Mouse (Mus musculus) erythroblast, embryonic 14.5 days (primary cell): ENCODE data around the gene Flad1. TPM values are rescaled to one million over a fixed set of nuclear protein-coding genes. Genes with fewer than 3 reads are reported as not detected.

Experiments
- H3K27me3 ChIP-seq: 2 replicates; pipeline ENCODE4 v1.6.1; 2012; ENCODE audit warnings: inconsistent platforms; ENCODE audit not compliant: control insufficient read depth
- H3K36me3 ChIP-seq: 2 replicates; pipeline ENCODE4 v1.6.1; 2012; ENCODE audit warnings: mild to moderate bottlenecking, inconsistent platforms; ENCODE audit not compliant: control insufficient read depth
- H3K4me1 ChIP-seq: 2 replicates; pipeline ENCODE4 v1.6.1; 2012; ENCODE audit warnings: inconsistent platforms; ENCODE audit not compliant: control insufficient read depth
- H3K4me3 ChIP-seq: replicated peaks from 2 replicates; pipeline ENCODE3; 2012; ENCODE audit warnings: moderate library complexity, mild to moderate bottlenecking, inconsistent platforms
- H3K9me3 ChIP-seq: 2 replicates; pipeline ENCODE4 v1.6.1; 2012; ENCODE audit warnings: low read length, inconsistent platforms, mixed read lengths; ENCODE audit not compliant: control insufficient read depth
- GATA1 ChIP-seq: IDR thresholded peaks from 2 replicates; pipeline ENCODE4 v1.6.1; 2012; ENCODE audit warnings: low read length, inconsistent platforms, mixed read lengths
- TAL1 ChIP-seq: IDR thresholded peaks from 3 replicates; pipeline ENCODE4 v1.6.1; 2012; ENCODE audit warnings: low read length, inconsistent platforms, mixed read lengths
- polyA plus RNA-seq: library from polyadenylated mRNA; stranded (reverse); fragments of >175 nt; gene quantifications from 2 replicates; pipeline ENCODE4 v1.2.3, GENCODE M21; 2012

Flad1 gene
- 1.3 and 1.6 TPM in 2 replicates for polyA plus RNA-seq

- Histone ChIP-seq H3K36me3 (peaks cover 61% of the 10 kb centered on the region), H3K4me1 (peaks cover 42% of the 10 kb centered on the region), H3K9me3 (peaks cover 3% of the 10 kb centered on the region), H3K27me3 (no peaks in the 10 kb centered on the region), H3K4me3 (peak within 1 kb of the TSS; percentile 77)
- TF ChIP-seq TAL1 (no peak), GATA1 (no peak)
Measured at GRCm38 (mm10) chr3:89411490-89412393, at the start of gene Flad1. TSS of gene Flad1 (minus strand) at chr3:89411870.

- Histone ChIP-seq H3K9me3 (no peaks in the 10 kb centered on the region), H3K27me3 (no peaks in the 10 kb centered on the region), H3K4me3 (peak overlapping the region; percentile 69), H3K36me3 (peaks cover 20% of the 10 kb centered on the region), H3K4me1 (peaks cover 46% of the 10 kb centered on the region)
- no peak for TF ChIP-seq TAL1
Measured at GRCm38 (mm10) chr3:89458965-89459807, 47.5 kb upstream of the Flad1 start.

- H3K9me3 ChIP-seq, result no peaks in the 10 kb centered on the region
- H3K4me3 ChIP-seq, result peak overlapping the region; percentile 69
- no peaks in the 10 kb centered on the region for H3K27me3 ChIP-seq
- peaks cover 46% of the 10 kb centered on the region for H3K4me1 ChIP-seq
- TF ChIP-seq GATA1, result no peak
- TF ChIP-seq TAL1, result no peak
- peaks cover 15% of the 10 kb centered on the region for H3K36me3 ChIP-seq
Measured at GRCm38 (mm10) chr3:89458372-89458964, 46.8 kb upstream of the Flad1 start.

- TF ChIP-seq GATA1 (no peak), TAL1 (no peak)
- H3K9me3 ChIP-seq, result no peaks in the 10 kb centered on the region
- H3K4me3 ChIP-seq, result no peak overlapping the region
- peaks cover 7% of the 10 kb centered on the region for H3K36me3 ChIP-seq
- no peaks in the 10 kb centered on the region for H3K27me3 ChIP-seq
- peaks cover 46% of the 10 kb centered on the region for H3K4me1 ChIP-seq
Measured at GRCm38 (mm10) chr3:89456726-89457665, 45.3 kb upstream of the Flad1 start.

GRCm38 (mm10) chr3:89455786-89456285 lies 44.2 kb upstream of the Flad1 start:
- H3K4me3 ChIP-seq, result no peak overlapping the region
- no peaks in the 10 kb centered on the region for H3K27me3 ChIP-seq
- no peak for TF ChIP-seq GATA1
- TF ChIP-seq TAL1, result no peak
- no peaks in the 10 kb centered on the region for H3K9me3 ChIP-seq
- H3K36me3 ChIP-seq, result peaks cover 2% of the 10 kb centered on the region
- peaks cover 54% of the 10 kb centered on the region for H3K4me1 ChIP-seq

- no peaks in the 10 kb centered on the region for H3K9me3 ChIP-seq
- H3K4me3 ChIP-seq, result no peak within 1 kb of the TSS
- TF ChIP-seq TAL1 (no peak), GATA1 (no peak)
- H3K4me1 ChIP-seq, result peaks cover 55% of the 10 kb centered on the region
- no peaks in the 10 kb centered on the region for H3K36me3 ChIP-seq
- no peaks in the 10 kb centered on the region for H3K27me3 ChIP-seq
Measured at GRCm38 (mm10) chr3:89454401-89455177, 42.9 kb upstream of the Flad1 start, which contains the start of gene Pmvk. TSS of gene Pmvk (plus strand) at chr3:89454541.

GRCm38 (mm10) chr3:89451916-89452315 lies 40.2 kb upstream of the Flad1 start:
- no peaks in the 10 kb centered on the region for H3K9me3 ChIP-seq
- H3K27me3 ChIP-seq, result no peaks in the 10 kb centered on the region
- TF ChIP-seq GATA1, result no peak
- TF ChIP-seq TAL1, result no peak
- no peak overlapping the region for H3K4me3 ChIP-seq
- peaks cover 44% of the 10 kb centered on the region for H3K4me1 ChIP-seq
- no peaks in the 10 kb centered on the region for H3K36me3 ChIP-seq

GRCm38 (mm10) chr3:89449541-89449940 lies 37.9 kb upstream of the Flad1 start:
- Histone ChIP-seq H3K27me3 (no peaks in the 10 kb centered on the region), H3K4me3 (peak overlapping the region; percentile 36), H3K9me3 (no peaks in the 10 kb centered on the region), H3K36me3 (peaks cover 11% of the 10 kb centered on the region), H3K4me1 (peaks cover 36% of the 10 kb centered on the region)
- TF ChIP-seq GATA1, result no peak
- TF ChIP-seq TAL1, result no peak
